Mouse (Mus musculus) monocyte, adult 5-6 weeks (primary cell): ENCODE measurements around the gene Gm28053. TPM values are rescaled to one million over a fixed set of nuclear protein-coding genes. Genes with fewer than 3 reads are reported as not detected.
A peak's percentile ranks its signal among the peaks of the same experiment; 100 is the strongest.

Experiments
- ATAC-seq: fragments of 153-309, 156-312 bp; replicated peaks from 2 replicates; pipeline ENCODE4 v1.8.0; 2017; ENCODE audit warnings: mild to moderate bottlenecking; ENCODE audit not compliant: low TSS enrichment, insufficient number of reproducible peaks, severe bottlenecking, poor library complexity, low FRiP score
- total RNA-seq: library from RNA; stranded (forward); fragments of 200-1000, 200-491, 200-594 nt; gene quantifications from 3 replicates; pipeline ENCODE4 v1.2.3, GENCODE M21; 2017

Gene Gm28053
- total RNA-seq, 1 experiment from 2014 or later = 34.4 TPM

DNA sequence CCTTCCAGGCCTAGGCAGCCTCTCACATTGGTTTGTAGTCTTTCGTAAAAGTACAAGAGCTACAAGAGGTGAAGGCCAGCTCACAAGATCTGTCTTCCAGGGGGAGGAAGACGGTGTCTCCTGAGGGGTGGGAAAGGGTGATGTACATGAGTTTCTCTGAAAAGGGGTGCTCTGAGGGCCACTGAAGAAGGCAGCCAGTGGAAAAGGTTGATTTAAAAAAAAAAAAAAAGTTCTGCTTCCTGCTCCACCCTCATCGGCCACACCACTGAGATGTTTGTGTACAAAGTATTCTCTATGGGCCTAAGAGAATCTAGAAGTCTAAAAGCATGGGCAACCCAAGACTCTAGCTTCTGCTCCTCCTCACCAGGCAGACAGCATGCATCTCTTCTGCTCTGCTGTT is 52.3 kb downstream of the Gm28053 start, which contains the start of gene Gimap3:
Gimap3 (minus strand) TSS at position 156 of the 400 bp plus-strand sequence.
- no peak for ATAC-seq

DNA sequence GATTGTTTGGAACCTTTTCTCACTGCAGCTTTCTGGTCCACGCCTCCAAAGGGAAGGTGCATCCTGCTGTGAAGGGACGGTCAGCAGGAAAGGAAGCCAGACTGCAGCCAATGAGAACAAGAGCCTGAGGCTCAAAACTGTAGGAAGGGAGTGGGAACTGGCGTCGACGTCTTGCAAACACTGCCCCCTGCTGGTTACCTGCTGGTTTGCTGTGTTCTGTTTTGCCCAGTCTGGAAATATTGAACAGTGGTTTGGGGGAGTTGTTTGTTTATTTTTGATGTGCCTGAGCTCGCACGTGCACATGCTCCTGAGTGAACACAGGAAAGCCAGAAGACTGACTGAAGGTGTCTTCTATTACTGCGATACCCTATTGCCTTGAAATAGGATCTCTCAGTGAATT is 53.6 kb downstream of the Gm28053 start:
- ATAC-seq = peak; percentile 68; the same call in 1 of the 2 replicates

DNA sequence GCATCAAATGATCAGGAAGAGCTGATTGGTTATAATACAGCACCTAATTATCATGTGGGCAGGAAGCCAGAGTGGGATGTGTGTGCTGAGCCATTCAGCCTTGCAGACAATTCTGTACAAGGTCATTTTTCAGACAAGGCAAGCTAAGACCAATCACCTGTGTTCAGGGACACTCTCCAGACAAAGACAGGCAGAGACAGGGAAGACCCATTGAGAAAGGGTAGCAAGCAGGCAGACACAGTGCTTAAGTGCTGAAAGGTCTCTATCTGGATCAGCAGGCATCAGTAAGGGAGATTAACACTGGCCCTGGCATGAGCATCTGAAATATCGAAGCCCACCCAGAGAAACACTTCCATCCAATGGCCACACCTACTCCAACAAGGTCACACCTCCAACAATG is 66.0 kb downstream of the Gm28053 start:
- ATAC-seq = no peak

DNA sequence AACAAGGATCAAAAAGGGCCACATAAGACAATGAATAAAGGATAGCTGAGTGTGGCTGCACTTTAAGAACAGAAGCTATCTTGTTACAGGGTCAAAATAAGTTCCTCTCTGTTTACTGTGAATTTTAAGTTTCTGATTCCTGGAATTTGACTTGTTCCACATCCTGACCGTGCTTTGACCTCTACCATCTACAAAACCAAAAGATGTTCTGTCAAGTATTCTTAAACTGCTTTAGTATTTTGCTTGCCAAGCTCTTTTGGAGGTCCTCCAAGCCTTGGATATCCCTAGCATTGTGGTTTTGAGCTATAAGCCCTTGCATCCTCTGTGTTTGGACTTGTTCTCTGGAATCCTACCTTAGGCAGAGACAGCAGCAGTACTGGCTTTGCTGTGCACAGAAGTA is 66.8 kb downstream of the Gm28053 start:
- ATAC-seq = no peak

DNA sequence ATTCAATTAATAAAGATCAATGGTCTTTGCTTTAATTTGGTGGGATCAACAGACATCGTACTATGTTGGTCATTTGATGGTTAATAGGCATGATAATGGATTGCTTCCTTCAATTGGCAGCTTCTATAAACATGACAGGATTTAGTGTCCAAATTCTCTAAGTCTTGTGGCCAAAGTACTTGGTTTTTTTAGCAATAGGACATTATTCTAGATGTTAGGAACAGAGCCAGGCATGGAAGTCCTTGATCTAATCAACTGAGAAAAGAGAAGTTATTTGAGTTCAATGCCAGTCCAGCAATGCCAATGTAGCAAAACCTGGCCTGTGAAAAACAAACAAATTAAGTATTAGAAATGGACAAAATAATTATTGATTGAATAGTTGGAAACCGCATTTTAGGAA is 67.2 kb downstream of the Gm28053 start:
- ATAC-seq = no peak

DNA sequence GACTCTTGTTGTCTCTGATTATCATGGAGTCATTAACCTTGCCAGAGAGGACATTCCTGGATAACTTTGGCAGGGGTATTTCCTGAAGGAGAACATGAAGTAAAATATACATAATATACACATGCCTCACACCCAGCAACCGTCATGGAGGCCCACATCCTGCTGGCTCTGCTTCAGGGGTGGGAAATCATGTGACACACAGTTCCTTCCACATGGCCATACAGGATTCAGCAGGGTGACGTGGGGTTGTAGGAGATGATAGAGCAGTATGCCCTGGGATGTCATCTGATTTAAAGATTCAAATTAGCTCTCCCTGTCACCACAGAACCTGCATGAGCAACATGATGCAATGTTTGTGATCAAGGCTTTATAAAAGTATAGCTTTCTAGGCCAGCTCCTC is 69.5 kb downstream of the Gm28053 start:
- no peak for ATAC-seq

DNA sequence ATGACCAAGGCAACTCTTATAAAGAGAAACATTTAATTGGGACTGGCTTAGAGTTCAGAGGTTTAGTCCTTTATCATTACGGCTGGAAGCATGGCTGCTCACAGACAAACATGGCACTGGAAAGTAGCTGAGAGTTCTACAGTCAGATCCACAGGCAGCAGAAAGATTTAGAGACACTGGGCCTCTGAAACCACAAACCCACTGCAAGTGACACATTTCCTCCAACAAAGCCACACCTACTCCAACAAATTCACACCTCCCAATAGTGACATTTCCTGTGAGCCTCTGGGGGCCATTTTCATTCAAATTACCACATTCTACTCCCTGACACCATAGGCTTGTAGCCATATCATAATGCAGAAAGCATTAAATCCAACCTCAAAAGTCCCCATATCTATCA is 83.5 kb downstream of the Gm28053 start:
- ATAC-seq = peak; percentile 47; the same call in 1 of the 2 replicates

Other genes starting within 250 kb of the Gm28053 start
- gene Atp6v0e2, start 181.0 kb upstream of the Gm28053 start, total RNA-seq = 1.8 TPM in 1 of 3 replicates, not detected in the others
- gene Lrrc61, start 163.8 kb upstream of the Gm28053 start, total RNA-seq = 11.2 to 24.6 TPM (median 14.3 TPM) in 3 replicates
- gene Rarres2, start 145.8 kb upstream of the Gm28053 start, total RNA-seq = not detected in 3 replicates
- not detected in 3 replicates for gene Gm45021, start 129.0 kb upstream of the Gm28053 start, total RNA-seq
- 0.85 to 5.5 TPM (median 2.1 TPM) in 3 replicates for gene Repin1, start 124.7 kb upstream of the Gm28053 start, total RNA-seq
- 7.7 TPM in 1 of 3 replicates, not detected in the others for gene Gm44965, start 124.7 kb upstream of the Gm28053 start, total RNA-seq
- 2.6 to 2.8 TPM (median 2.6 TPM) in 3 replicates for gene Zfp775, start 116.5 kb upstream of the Gm28053 start, total RNA-seq
- 0.19 to 0.21 TPM in 2 of 3 replicates, not detected in the other for gene AI854703, start 91.8 kb upstream of the Gm28053 start, total RNA-seq
- 132 to 417 TPM (median 134 TPM) in 3 replicates for gene Gimap8, start 71.4 kb upstream of the Gm28053 start, total RNA-seq
- 104 to 288 TPM (median 141 TPM) in 3 replicates for gene Gimap9, start 42.5 kb upstream of the Gm28053 start, total RNA-seq
- gene Gimap4, start 34.1 kb upstream of the Gm28053 start, total RNA-seq = 697 to 2,222 TPM (median 742 TPM) in 3 replicates
- 355 to 968 TPM (median 415 TPM) in 3 replicates for gene Gimap6, start 10.4 kb upstream of the Gm28053 start, total RNA-seq
- gene Gimap7, start within 50 bp of the Gm28053 start, total RNA-seq = 67.2 to 199 TPM (median 74.1 TPM) in 3 replicates
- 99.2 to 313 TPM (median 123 TPM) in 3 replicates for gene Gimap1, start 20.4 kb downstream of the Gm28053 start, total RNA-seq
- 91.7 to 178 TPM (median 113 TPM) in 3 replicates for gene Gimap5, start 27.6 kb downstream of the Gm28053 start, total RNA-seq
- gene Gimap3, start 52.2 kb downstream of the Gm28053 start, total RNA-seq = 92.2 to 334 TPM (median 99.5 TPM) in 3 replicates
- 2.7 to 9.7 TPM (median 4.4 TPM) in 3 replicates for gene Tmem176a, start 122.3 kb downstream of the Gm28053 start, total RNA-seq
- 19.1 to 28.4 TPM (median 27.7 TPM) in 3 replicates for gene Tmem176b, start 122.9 kb downstream of the Gm28053 start, total RNA-seq
- gene Aoc1, start 154.3 kb downstream of the Gm28053 start, total RNA-seq = not detected in 3 replicates
- not detected in 3 replicates for gene 1600015I10Rik, start 211.3 kb downstream of the Gm28053 start, total RNA-seq